Mouse (Mus musculus): ENCODE results near the gene Gm28042. TPM values are rescaled to one million over a fixed set of nuclear protein-coding genes. Genes with fewer than 3 reads are reported as not detected.

Gm28042 gene
- 0.52 and 1.0 TPM in 2 replicates for polyA plus RNA-seq (2015; fragmentation: Nextera tagmentation; extraction: Ambion mirVana)

GRCm38 (mm10) chr2:120026984-120027949 lies at the start of gene Gm28042, which contains the start of gene Jmjd7:
Gene Gm28042 (plus strand): TSS chr2:120027493.
Gene Jmjd7 (plus strand): TSS chr2:120027483.

GRCm38 (mm10) chr2:120032726-120033467 lies 5.6 kb downstream of the Gm28042 start, which contains the start of gene Pla2g4b:
Gene Pla2g4b (plus strand): TSS chr2:120033417.

Small RNA genes within 50 kb of the gene (microRNA-seq; reads per million reads assigned to microRNA genes)
- not detected for gene Mir7665 (ENCODE audit: borderline replicate concordance, insufficient number of aligned reads)

Other genes starting within 250 kb of the Gm28042 start
- 10.3 and 16.3 TPM in 2 replicates for gene Rpap1, start 240.0 kb upstream of the Gm28042 start, polyA plus RNA-seq (2015; fragmentation: Nextera tagmentation; extraction: Ambion mirVana)
- gene Tyro3, start 229.8 kb upstream of the Gm28042 start, polyA plus RNA-seq (2015; fragmentation: Nextera tagmentation; extraction: Ambion mirVana), result 6.6 and 7.1 TPM in 2 replicates
- 12.7 and 16.0 TPM in 2 replicates for gene Mga, start 130.3 kb upstream of the Gm28042 start, polyA plus RNA-seq (2015; fragmentation: Nextera tagmentation; extraction: Ambion mirVana)
- 2.2 TPM in 2 replicates for gene Mapkbp1, start 54.8 kb upstream of the Gm28042 start, polyA plus RNA-seq (2015; fragmentation: Nextera tagmentation; extraction: Ambion mirVana)
- gene Jmjd7, start within 50 bp of the Gm28042 start, polyA plus RNA-seq (2015; fragmentation: Nextera tagmentation; extraction: Ambion mirVana), result 17.9 and 18.9 TPM in 2 replicates
- gene Pla2g4b, start 5.9 kb downstream of the Gm28042 start, polyA plus RNA-seq (2015; fragmentation: Nextera tagmentation; extraction: Ambion mirVana), result 0.16 and 0.55 TPM in 2 replicates
- 30.5 and 43.9 TPM in 2 replicates for gene Ehd4, start 127.1 kb downstream of the Gm28042 start, polyA plus RNA-seq (2015; fragmentation: Nextera tagmentation; extraction: Ambion mirVana)
- gene Pla2g4e, start 217.8 kb downstream of the Gm28042 start, polyA plus RNA-seq (2015; fragmentation: Nextera tagmentation; extraction: Ambion mirVana), result 0.68 and 0.95 TPM in 2 replicates